Mouse (Mus musculus): ENCODE measurements at regions not wholly inside any gene's neighbourhood (a gene's known extent, or its start where the extent isn't known, plus 50 kb on each side); places are given as distances from the start of the nearest gene placed in this dataset.

- TF ChIP-seq CTCF (IDR thresholded peaks at IDR 0.05): no peak
- TF ChIP-seq EP300 (IDR thresholded peaks at IDR 0.05): peak; percentile 66
Observed at GRCm38 (mm10) chr14:82313491-82313890, 2129.9 kb upstream of the Pcdh17 start.

Data from lung, postnatal 0 days (tissue).